Mouse (Mus musculus) forebrain, embryonic 10.5 days (tissue): Measurements from ENCODE around the gene Dmd. TPM values are rescaled to one million over a fixed set of nuclear protein-coding genes. Genes with fewer than 3 reads are reported as not detected.

Source experiments
- DNase-seq: peaks from one replicate; pipeline ENCODE4 v3.0.0-alpha.2; 2017; ENCODE audit warnings: low spot score; ENCODE audit errors: extremely low spot score
- H3K27ac ChIP-seq: fragments of 300-500 bp; sonication (generic); 2 replicates; pipeline ENCODE4 v1.5.1; 2016; ENCODE audit warnings: mild to moderate bottlenecking
- H3K27me3 ChIP-seq: fragments of 300-500 bp; sonication (generic); 2 replicates; pipeline ENCODE4 v1.6.1; 2016; ENCODE audit warnings: mild to moderate bottlenecking; ENCODE audit not compliant: poor library complexity, severe bottlenecking
- H3K36me3 ChIP-seq: fragments of 300-500 bp; sonication (generic); replicated peaks from 2 replicates; pipeline ENCODE4 v1.6.1; 2016; ENCODE audit warnings: mild to moderate bottlenecking, moderate library complexity
- H3K4me1 ChIP-seq: fragments of 300-500 bp; sonication (generic); 2 replicates; pipeline ENCODE4 v1.6.1; 2016
- H3K4me3 ChIP-seq: fragments of 300-500 bp; sonication (generic); 2 replicates; pipeline ENCODE4 v1.5.1; 2016; ENCODE audit warnings: mild to moderate bottlenecking, moderate library complexity
- H3K9me3 ChIP-seq: fragments of 300-500 bp; sonication (generic); 2 replicates; pipeline ENCODE4 v1.6.1; 2016; ENCODE audit warnings: mild to moderate bottlenecking, moderate library complexity
- WGBS: fragments of 180-500 bp; shearing (Covaris S2); methylation state at CpG from one replicate; pipeline ENCODE4 v1.1.7; 2016; 5-methylcytosine and 5-hydroxymethylcytosine counted together
- polyA plus RNA-seq: library from polyadenylated mRNA; unstranded; fragments of >200 nt; fragmentation: Nextera tagmentation; extraction: Ambion mirVana; gene quantifications from 2 replicates; pipeline ENCODE4 v1.2.1, GENCODE M21; 2016

The Dmd gene
- polyA plus RNA-seq, 1 experiment from 2014 or later = 17.0 TPM

DNA sequence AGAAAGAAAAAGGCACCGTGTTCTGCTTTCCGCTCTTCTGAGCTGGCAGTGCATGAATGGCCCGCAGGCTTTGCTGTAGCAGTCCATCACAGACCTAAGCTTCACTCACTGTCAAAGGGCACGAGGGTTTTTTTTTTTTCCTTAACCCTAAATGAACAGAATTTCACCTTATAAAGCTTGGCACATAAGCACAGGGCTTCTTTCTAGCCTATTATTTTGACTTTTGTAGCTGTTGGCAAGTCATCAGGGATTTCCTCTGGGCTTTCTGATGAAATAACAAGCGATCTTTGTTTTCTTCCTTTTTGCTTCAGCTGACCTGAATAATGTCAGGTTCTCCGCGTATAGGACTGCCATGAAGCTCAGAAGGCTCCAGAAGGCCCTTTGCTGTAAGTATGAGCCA, 2140.8 kb downstream of the Dmd start:
- peaks cover 22% of the 10 kb centered on the region for H3K27me3 ChIP-seq
- no peak overlapping the region for H3K4me3 ChIP-seq
- H3K36me3 ChIP-seq = no peaks in the 10 kb centered on the region
- no peak overlapping the region for H3K27ac ChIP-seq
- WGBS = 43% methylated on average over 7 of the region's 7 CpGs
- DNase-seq = no peak
- H3K9me3 ChIP-seq = no peaks in the 10 kb centered on the region
- H3K4me1 ChIP-seq = peaks cover 12% of the 10 kb centered on the region; the same call in 1 of the 2 replicates

GRCm38 (mm10) chrX:85093354-85093753, 2144.7 kb downstream of the Dmd start:
- H3K27ac ChIP-seq = no peak overlapping the region
- no peak for DNase-seq

DNA sequence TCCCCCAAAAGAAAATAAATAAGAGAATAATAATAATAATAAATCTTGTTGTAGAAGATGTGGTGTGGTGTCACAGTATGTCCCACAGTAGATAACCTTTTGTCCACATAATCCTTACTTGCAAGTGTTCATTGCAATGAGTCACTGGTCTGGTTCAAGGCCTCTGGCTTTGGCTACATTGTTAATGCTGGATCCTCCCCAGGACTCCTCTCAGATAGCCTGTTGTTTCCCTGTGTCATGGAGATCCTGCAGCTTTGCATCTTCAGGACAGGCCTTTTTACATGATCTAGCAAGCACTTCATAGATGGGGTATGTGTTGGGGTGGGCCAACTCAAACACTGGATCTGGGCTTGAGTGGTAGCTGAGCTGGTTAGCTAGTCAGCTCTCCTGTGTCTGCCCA, 2150.0 kb downstream of the Dmd start:
- H3K36me3 ChIP-seq = no peaks in the 10 kb centered on the region
- H3K4me1 ChIP-seq = no peaks in the 10 kb centered on the region
- H3K27ac ChIP-seq = no peak overlapping the region

More at GRCm38 (mm10) chrX:85093354-85093753, 2144.7 kb downstream of the Dmd start:
- Histone ChIP-seq H3K36me3 (no peaks in the 10 kb centered on the region), H3K27me3 (peaks cover 4% of the 10 kb centered on the region; the same call in 1 of the 2 replicates), H3K9me3 (no peaks in the 10 kb centered on the region), H3K4me1 (no peaks in the 10 kb centered on the region), H3K4me3 (no peak overlapping the region)

DNA sequence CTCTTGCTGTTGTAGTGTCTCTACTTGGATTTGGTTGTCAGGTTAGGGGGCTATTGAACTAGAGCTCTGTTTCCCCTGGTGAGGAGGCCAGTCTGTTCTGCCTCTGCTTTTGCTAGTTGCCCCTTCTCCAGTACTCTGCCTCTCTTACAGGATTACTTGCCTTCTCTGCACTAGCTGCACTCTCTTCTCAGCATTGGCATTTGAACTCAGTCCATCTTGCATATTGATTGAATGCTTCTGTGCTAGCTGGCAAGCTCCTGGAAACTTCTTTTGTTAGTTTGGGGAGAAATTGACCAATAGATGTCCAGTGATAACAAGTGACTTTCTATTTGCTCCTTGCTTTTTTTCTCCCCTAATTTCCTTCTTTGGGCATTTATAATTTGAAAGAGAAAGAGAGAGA, 2163.7 kb downstream of the Dmd start:
- no peak overlapping the region for H3K4me3 ChIP-seq
- no peaks in the 10 kb centered on the region for H3K9me3 ChIP-seq
- 0 out of 2 replicates have a peak, but pooled peaks cover 5% of the 10 kb centered on the region for H3K27me3 ChIP-seq
- no peak overlapping the region for H3K27ac ChIP-seq
- H3K36me3 ChIP-seq = no peaks in the 10 kb centered on the region
- DNase-seq = no peak
- no peaks in the 10 kb centered on the region for H3K4me1 ChIP-seq

More for the DNA sequence above, 2150.0 kb downstream of the Dmd start:
- no peaks in the 10 kb centered on the region for H3K27me3 ChIP-seq
- no peak for DNase-seq
- no peak overlapping the region for H3K4me3 ChIP-seq
- no peaks in the 10 kb centered on the region for H3K9me3 ChIP-seq

DNA sequence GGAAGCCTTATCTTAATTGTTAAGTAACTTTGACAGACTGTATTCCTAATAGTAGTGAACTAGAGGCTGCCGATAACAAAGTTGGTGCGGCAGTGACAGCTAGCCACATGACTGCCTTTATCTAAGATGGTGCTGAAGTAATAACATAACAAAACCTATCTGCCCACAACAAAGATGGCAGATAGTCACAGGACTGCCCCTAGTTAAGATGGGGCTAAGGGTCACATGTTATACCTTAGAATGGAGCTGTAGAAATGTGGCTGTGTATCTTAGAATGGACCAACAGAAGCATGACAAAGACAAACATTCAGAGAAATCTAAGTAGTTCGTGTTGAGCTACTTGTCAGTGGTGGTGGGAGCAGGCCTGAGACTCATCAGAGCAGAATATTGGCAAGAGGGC, 2184.0 kb downstream of the Dmd start:
- no peak for DNase-seq
- H3K27me3 ChIP-seq = peaks cover 13% of the 10 kb centered on the region; the same call in 1 of the 2 replicates
- H3K4me3 ChIP-seq = no peak overlapping the region
- H3K36me3 ChIP-seq = no peaks in the 10 kb centered on the region
- no peak overlapping the region for H3K27ac ChIP-seq
- no peaks in the 10 kb centered on the region for H3K9me3 ChIP-seq
- 94% methylated on average over 3 of the region's 3 CpGs for WGBS
- peaks cover 6% of the 10 kb centered on the region; the same call in 1 of the 2 replicates for H3K4me1 ChIP-seq

DNA sequence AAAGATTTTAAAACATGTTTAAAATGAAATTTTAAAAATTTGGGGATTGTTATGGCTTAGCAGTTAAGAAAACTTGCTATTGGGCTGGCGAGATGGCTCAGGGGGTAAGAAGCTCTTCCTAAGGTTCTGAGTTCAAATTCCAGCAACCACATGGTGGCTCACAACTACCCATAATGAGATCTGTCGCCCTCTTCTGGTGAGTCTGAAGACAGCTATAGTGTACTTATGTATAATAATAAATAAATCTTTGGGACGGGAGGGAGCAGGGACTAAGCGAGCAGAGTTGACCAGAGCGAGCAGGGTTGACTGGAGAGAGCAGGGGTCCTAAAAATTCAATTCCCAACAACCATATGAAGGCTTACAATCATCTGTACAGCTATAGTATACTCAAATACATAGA, 2188.6 kb downstream of the Dmd start:
- Histone ChIP-seq H3K27me3 (peaks cover 13% of the 10 kb centered on the region; the same call in 1 of the 2 replicates), H3K4me3 (no peak overlapping the region), H3K27ac (no peak overlapping the region), H3K4me1 (peaks cover 6% of the 10 kb centered on the region; the same call in 1 of the 2 replicates), H3K9me3 (no peaks in the 10 kb centered on the region), H3K36me3 (no peaks in the 10 kb centered on the region)
- 77% methylated on average over 5 of the region's 5 CpGs for WGBS
- DNase-seq = no peak

DNA sequence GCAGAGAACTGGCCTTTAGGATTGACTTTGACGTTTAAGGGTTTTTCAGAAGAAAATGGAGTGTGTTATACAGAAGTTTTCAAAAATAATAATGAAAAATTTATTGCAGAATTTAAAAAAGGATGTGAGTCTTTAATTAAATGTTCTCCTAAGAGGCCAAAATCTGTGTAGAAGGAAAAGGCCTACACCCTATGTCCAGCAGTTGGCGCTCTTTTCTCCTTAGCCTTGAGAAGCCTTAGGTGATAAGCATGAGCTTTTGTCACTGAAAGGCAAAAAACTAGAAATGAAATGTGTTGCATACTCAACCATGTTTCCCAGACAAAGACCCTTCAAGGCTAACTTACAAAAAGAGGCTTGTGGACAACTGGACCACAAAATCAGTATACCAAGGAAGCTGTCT, 2222.6 kb downstream of the Dmd start:
- Histone ChIP-seq H3K9me3 (no peaks in the 10 kb centered on the region), H3K4me1 (no peaks in the 10 kb centered on the region), H3K27ac (no peak overlapping the region), H3K36me3 (no peaks in the 10 kb centered on the region), H3K27me3 (no peaks in the 10 kb centered on the region), H3K4me3 (no peak overlapping the region)
- no peak for DNase-seq
- WGBS = 49% methylated on average over 2 of the region's 2 CpGs

DNA sequence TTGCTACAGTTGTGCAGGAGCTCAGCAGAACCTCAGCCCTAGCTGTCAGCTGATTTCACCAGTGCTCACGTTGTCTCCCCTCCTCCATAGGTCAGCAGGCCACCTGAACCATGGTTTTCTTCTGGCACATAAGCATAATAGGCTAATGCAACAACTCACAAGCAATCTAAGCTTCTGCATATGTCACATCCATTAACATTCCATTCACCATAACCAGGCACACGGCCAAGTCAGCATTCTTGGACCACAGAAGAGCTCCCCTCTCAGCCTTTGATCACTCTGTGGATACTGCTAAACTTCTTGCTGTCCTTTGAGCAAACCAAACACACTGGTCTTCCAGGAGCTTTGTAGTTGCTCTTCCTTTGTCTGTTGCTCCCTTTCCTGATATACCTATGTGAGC, 2238.9 kb downstream of the Dmd start:
- H3K36me3 ChIP-seq = no peaks in the 10 kb centered on the region

GRCm38 (mm10) chrX:85193856-85194255, 2245.2 kb downstream of the Dmd start:
- no peak overlapping the region for H3K27ac ChIP-seq
- no peaks in the 10 kb centered on the region for H3K36me3 ChIP-seq
- H3K4me3 ChIP-seq = no peak overlapping the region
- H3K9me3 ChIP-seq = no peaks in the 10 kb centered on the region
- 0 out of 2 replicates have a peak, but pooled peaks cover 5% of the 10 kb centered on the region for H3K4me1 ChIP-seq
- H3K27me3 ChIP-seq = peaks cover 5% of the 10 kb centered on the region; the same call in 1 of the 2 replicates
- no peak for DNase-seq

More for the DNA sequence above, 2238.9 kb downstream of the Dmd start:
- H3K9me3 ChIP-seq = no peaks in the 10 kb centered on the region
- 0 out of 2 replicates have a peak, but pooled peaks cover 5% of the 10 kb centered on the region for H3K4me1 ChIP-seq
- 71% methylated on average over 2 of the region's 2 CpGs for WGBS
- no peak overlapping the region for H3K4me3 ChIP-seq
- DNase-seq = no peak
- peaks cover 3% of the 10 kb centered on the region; the same call in 1 of the 2 replicates for H3K27me3 ChIP-seq
- H3K27ac ChIP-seq = no peak overlapping the region

DNA sequence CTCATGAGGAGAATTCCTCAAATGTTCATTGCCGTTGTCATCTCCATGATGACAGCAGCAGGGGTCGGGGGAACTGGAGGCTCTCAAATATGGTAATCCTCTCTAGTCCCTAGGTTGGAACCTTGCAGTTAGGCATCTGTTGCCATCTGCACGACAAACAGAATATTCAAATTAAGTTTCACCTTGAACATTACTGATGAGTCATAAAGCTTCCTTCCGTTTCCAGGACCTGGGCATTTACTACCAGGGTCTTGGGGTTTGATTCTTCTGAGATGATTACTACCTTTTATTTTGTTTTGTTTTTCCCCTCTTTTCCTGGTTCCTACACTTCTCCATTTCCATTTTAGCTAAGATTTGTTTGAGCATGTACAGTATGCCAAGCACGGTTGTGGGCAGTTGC, 2249.0 kb downstream of the Dmd start:
- Histone ChIP-seq H3K27me3 (peaks cover 5% of the 10 kb centered on the region; the same call in 1 of the 2 replicates), H3K9me3 (no peaks in the 10 kb centered on the region), H3K27ac (no peak overlapping the region), H3K4me3 (no peak overlapping the region), H3K36me3 (no peaks in the 10 kb centered on the region), H3K4me1 (no peaks in the 10 kb centered on the region)
- no peak for DNase-seq
- 89% methylated on average over 5 of the region's 5 CpGs for WGBS

- Histone ChIP-seq H3K27ac (no peak overlapping the region), H3K27me3 (no peaks in the 10 kb centered on the region; the same call in 1 of the 2 replicates), H3K36me3 (no peaks in the 10 kb centered on the region), H3K4me3 (no peak overlapping the region), H3K9me3 (no peaks in the 10 kb centered on the region), H3K4me1 (no peaks in the 10 kb centered on the region)
- 89% methylated on average over 3 of the region's 3 CpGs for WGBS
- no peak for DNase-seq
Measured at GRCm38 (mm10) chrX:85199398-85199797, 2250.7 kb downstream of the Dmd start.

GRCm38 (mm10) chrX:85207001-85207400, 2258.3 kb downstream of the Dmd start:
- Histone ChIP-seq H3K27me3 (peaks cover 8% of the 10 kb centered on the region), H3K9me3 (no peaks in the 10 kb centered on the region), H3K4me3 (no peak overlapping the region), H3K36me3 (no peaks in the 10 kb centered on the region), H3K4me1 (no peaks in the 10 kb centered on the region), H3K27ac (no peak overlapping the region)
- WGBS = 97% methylated on average over 2 of the region's 2 CpGs
- no peak for DNase-seq

GRCm38 (mm10) chrX:85226883-85227282, 2278.2 kb downstream of the Dmd start:
- DNase-seq = no peak
- Histone ChIP-seq H3K4me1 (peaks cover 6% of the 10 kb centered on the region), H3K27ac (no peak overlapping the region), H3K9me3 (no peaks in the 10 kb centered on the region), H3K27me3 (peaks cover 15% of the 10 kb centered on the region), H3K36me3 (no peaks in the 10 kb centered on the region), H3K4me3 (no peak overlapping the region)

- WGBS = 82% methylated on average over 2 of the region's 2 CpGs
- no peak within 1 kb of the TSS for H3K4me3 ChIP-seq
Measured at GRCm38 (mm10) chrX:85249379-85249778, 2300.7 kb downstream of the Dmd start, which contains the start of gene Fthl17a. TSS of gene Fthl17a (plus strand) at chrX:85249679.

More at GRCm38 (mm10) chrX:85249379-85249778, 2300.7 kb downstream of the Dmd start, which contains the start of gene Fthl17a:
- DNase-seq = no peak
- no peaks in the 10 kb centered on the region for H3K4me1 ChIP-seq
- H3K9me3 ChIP-seq = no peaks in the 10 kb centered on the region
- H3K27ac ChIP-seq = no peak within 1 kb of the TSS
- no peaks in the 10 kb centered on the region for H3K27me3 ChIP-seq
- H3K36me3 ChIP-seq = no peaks in the 10 kb centered on the region
